Mouse (Mus musculus) adrenal gland, postnatal 4 days (tissue): Measurements from ENCODE around the gene Tmem199. TPM values are rescaled to one million over a fixed set of nuclear protein-coding genes. Genes with fewer than 3 reads are reported as not detected.
A peak's percentile ranks its signal among the peaks of the same experiment; 100 is the strongest.

Experiments used
- DNase-seq, 2 experiments: peaks; one replicate each; pipeline ENCODE4 v3.0.0; 2021 to 2022; ENCODE audit warnings: low spot score in 2 of 2, mixed read lengths in 2 of 2
- total RNA-seq, 2 experiments: library from RNA; stranded (reverse); gene quantifications; 2 replicates each; pipeline ENCODE4 v1.2.3; 2021

Gene Tmem199
- total RNA-seq, 2 experiments from 2014 or later = 30.1 to 31.1 TPM

DNA sequence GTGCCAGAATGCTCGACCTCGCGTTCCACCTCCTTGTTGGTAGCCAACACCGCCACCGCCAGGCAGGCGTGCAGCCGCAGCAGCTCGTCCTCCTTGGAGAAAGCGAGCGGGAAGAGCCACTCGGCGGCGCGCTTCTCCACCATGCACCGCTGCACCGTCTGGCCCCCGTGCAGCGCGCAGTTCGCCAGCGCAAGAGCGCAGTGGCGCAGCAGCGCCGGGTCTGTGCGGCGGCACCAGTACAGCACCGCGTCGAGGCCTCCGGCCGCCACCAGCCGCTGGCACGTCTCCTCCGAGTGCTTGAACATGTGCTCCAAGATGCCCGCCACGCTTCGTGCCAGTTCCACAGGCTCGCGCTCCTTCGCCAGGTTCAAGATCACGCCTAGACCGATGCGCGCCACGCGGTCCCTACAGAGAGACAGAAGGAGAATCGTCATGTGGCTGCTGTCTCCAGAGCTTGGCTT lies 21.2 kb downstream of the Tmem199 start:
- no peak for DNase-seq

DNA sequence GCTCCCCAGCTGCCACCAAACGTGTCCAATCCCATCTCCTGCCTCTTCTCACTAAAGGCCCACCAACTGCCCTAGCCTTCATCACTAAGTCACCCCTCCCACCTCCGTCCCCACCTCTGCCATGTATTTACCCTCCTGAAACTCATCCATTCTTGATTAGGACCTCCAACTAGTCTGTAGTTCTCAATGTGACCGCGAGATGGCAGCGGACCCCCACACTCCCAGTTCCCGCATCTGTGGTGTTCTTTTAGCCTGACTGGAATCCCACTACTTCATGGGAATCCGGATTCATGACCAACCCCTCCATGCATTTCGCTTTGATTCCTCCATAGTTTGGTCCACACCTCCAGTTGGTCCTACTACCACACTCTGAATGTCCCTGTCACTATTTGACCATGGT lies 23.8 kb downstream of the Tmem199 start:
- DNase-seq = peak in 1 of 2 experiments; percentile 58

DNA sequence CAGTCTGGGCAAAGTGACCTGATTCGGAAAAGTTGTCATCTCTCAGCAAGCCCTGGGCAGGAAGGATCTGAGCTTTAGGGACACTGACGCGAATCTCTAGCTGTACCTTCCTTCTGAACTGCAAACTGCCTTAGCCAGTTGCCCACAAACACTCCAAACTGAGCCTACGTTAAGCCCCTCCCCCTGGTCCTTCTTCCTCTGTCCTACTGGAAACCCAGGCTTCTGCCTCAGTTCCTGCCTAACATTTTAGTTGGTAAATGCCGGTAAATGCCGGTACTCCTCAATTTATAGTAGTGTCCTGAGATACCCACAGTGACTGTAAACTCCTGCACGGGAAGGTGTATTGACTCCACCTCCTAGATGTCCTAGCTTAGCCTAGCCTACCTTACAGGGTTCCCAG lies 28.3 kb downstream of the Tmem199 start:
- DNase-seq = no peak

DNA sequence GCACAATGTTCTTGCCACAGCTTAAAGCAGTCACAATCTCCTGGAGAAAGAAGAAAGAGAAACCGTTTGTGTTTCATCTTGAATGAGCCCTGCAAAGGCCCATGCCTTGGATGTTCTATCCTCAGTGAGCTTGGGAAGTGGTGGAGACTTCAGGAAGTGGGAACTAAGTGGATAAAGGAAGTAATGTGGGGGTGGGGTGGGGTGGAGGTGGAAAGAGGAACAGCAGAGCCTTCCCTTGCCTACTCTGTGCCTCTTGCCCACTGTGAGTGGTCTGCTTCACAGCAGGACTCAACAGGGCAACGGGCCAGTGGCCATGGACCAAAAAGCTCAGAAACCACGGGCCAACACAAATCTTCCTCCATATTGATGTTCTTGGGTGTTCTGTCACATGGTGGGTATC lies 36.7 kb downstream of the Tmem199 start:
- no peak for DNase-seq

DNA sequence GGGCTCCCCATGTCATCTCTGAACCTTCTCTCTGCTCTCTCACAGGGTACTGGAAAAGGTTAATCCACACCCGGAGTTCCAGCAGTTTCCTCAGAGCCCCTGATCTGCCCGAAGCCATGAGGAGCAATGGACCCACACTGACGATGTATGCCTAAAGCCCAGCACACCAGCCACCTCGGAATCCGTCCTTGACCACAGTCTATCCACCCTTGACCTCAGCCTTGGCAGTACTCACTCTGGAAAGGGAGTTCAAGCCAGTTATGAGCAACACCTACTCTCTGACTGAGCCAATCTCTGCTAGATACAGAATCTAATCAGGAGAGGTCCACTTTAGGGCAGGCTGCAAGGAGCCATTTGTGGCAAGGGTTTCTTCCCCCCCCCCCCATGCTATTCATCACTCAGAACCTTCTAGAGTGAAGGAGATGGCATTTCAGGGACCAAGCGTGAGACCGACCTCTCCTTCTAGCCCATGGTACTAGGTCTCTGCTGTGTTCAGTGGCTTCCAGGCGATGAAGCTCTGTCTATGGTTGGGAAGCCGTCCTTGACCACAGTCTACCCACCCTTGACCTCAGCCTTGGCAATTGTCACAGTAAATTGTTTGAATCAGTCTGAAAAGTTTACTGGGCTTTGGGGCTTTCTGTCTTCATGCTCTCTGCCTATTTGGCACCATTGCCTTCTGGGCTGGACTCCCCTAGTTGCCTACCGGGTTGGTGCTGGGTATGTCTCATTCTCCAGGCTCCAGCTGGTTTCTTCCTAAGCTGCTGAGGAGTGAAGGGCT lies 40.5 kb downstream of the Tmem199 start:
- DNase-seq = no peak

DNA sequence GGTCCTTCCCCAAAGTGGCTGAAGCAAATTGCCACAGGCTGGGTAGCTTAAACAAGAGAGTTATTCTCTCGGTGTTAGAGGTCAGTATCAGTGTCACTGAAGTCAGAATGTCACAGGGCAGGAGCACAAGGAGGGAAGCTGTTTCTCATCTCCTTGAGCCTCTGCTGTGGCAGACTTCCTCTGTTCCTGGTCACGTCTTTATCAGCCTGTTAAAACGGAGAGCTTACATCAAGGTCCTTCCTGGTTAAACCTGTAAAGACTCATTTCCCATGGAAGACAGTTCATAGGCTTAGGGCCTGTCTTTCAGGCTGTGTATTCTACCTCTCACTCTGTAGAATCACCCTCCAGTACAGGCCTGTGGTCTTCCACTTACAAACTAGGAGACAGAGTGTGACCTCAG lies 44.0 kb downstream of the Tmem199 start:
- DNase-seq = no peak

DNA sequence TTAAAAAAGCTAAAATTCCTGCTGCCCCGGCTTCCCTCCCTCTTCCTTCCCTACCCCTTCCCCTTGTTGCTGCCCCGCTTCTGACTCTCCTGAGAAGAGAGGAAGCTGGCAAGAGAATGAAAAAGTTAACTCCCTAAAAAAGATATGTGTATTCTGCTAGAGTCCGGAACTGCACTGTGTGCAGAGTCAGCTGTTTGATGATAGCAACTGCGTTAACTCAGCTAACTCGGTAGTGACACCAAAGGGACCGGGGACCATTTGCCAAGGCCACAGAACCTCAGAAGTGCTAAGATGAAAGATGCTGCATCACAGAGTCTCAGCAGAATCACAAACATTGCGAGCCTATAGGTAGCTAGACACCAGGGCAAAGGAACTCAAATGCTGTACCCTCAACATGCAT lies 44.5 kb downstream of the Tmem199 start:
- DNase-seq = no peak

DNA sequence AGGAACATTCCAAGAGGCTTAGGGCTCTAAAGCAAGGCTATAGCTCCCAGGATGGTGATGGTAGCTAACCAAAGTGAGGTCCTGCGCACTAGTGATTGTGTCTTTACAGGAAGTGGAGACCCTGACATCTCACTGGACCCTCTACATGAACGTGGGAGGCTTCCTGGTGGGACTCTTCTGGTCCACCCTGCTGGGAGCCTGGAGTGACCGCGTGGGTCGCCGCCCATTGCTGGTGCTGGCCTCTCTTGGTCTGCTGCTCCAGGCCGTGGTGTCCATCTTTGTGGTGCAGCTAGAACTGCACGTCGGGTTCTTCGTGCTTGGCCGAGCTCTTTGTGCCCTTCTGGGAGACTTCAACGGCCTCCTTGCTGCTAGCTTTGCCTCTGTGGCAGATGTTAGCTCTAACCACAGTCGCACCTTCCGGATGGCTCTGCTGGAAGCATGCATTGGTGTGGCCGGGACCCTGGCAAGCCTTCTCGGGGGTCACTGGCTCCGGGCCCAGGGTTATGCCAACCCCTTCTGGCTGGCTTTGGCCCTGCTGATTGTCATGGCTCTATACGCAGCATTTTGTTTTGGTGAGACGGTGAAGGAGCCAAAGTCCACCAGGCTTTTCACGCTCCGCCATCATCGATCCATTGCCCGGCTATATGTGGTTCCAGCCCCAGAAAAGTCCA lies 45.6 kb downstream of the Tmem199 start:
- no peak for DNase-seq

DNA sequence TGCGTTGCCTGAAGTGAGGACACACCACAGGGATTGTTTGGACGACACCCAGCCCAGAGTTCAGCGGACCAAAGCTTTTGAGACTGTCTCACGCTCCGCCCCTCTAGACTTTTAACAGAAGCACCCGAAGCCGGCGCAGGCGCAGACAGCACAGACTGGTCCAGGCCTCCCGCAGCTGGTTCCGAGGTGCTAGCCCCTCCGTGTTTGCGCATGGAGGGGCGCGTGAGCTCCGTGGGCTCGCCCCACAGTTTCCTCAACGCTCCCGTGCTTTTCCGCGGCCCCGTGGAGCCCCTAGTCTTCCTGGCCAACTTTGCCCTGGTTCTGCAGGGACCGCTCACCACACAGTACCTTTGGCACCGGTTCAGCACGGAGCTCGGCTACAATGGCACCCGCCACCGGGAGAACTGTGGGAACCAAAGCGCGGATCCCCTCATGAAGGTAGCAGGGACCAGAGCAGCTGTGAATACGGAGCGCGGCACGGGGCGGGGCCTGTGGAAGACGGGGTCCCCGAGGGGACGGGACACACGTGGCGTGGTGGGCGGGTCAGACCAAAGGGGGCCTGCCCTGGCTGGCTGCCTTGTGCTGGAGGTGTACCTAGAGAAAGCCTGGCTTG lies 46.3 kb downstream of the Tmem199 start, which contains the start of gene Slc46a1:
Gene Slc46a1, plus strand, starts transcription at position 130 of the 613 bp plus-strand sequence.
- peak; percentile 64 to 83 for DNase-seq

DNA sequence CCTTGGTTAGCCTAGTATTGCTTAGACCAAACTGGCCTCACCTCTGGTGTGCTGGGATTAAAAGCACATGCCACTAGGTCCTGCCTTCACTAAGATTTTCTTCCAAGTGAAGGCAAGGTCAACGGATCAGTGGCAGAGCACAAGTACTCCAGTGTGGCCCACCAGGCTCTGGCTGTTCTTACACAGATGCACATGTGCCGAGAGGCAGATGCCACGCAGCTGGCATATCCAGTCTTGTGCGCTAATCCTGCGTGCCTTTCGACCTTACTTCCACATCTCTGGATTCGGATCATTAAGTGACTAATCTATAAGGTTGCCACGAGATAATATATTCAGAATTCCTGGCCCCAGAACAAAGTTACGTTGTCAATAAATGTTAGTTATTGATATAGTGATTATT lies 46.9 kb downstream of the Tmem199 start:
- no peak for DNase-seq

DNA sequence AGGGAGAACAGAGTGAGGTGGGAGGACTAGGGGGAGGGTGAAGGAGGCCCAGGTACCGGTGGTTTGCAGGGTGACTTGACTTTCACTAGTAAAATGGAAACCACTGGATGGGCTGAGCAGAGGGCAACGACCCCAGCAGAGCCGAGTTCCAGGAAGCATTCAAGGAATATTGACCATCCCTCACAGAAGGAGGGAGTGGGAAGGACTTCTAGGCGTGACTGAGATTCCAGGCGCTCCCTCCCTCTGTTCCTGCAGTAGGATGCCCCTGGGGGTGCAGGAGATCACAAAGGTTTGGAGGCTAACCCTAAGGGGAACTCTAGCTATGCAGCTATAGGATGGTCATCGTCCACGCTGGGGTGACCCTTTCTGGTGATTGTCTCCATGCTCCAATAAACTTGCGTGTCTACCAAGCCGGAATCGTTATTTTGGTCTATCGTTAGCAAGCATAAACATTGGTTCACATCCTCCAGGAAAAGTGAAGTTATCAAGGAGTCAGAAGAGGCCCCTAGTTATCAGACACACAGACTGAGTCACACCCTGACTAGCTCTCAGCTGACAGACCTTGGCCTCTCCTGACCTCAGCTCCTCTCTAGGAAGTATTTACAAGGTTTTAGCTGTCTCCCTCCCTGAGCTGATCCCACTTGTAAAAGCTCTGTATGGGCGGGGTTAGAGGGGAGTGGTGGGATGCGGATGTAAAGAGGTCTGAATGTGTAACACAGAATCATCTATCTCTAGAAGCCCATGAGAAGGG lies 48.5 kb downstream of the Tmem199 start:
- DNase-seq = no peak

DNA sequence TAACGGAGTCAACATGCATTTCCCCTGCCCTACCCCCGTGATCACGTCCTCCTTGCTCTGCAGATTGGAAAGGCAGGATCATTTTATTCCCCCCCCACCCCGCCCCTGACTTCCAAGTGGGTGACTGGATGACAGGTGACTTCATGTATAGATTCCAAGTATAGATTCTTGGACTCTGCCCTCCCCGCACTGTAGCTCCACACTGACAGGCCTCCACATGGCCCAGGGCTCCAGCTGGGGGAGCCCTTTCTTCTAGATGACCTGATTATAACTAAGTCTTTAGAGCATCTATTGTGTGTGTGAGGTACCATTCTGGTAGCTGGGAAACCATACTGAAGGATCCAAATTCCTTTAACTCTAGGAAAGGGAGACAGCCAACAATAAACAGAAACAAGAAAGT lies 49.3 kb downstream of the Tmem199 start:
- no peak for DNase-seq

DNA sequence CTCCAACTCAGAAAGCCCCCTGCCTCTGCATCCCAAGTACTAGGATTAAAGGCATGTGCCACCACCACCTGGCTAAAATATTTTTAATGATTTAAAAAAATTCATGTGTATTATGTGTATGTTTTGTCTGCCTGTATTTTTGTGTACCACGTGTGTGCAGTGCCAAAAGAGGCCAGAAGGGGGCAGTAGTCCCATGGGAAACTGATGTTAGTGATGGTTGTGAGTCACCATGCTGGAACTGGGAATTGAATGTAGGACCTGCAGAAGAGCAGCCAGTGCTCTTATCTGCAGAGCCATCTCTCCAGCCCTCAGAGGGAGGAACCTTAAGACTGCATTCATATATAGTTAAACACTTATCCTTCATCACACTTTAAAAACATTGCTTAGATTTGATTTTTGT lies 50.1 kb downstream of the Tmem199 start:
- DNase-seq = no peak

DNA sequence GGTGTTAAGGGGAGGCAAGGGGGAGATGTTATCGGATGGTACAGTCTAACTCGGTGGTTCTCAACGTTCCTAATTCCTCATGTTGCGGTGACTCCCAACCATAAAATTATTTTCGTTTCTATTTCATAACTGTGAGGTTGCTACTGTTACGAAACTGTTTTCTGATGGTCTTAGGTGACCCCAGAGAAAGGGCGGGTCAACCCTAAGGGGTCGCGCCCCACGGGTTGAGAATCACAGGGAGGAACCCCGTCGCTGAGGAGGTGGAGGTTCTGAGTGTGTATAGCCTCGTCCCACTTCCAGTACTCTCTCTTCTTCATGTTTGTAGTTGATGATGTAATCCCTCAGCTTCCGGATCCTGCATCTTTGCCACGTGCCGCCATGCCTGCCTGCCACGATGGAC lies 53.2 kb downstream of the Tmem199 start:
- DNase-seq = no peak

Other genes with a start within 250 kb of the Tmem199 start
- gene BC030499, start 221.3 kb downstream of the Tmem199 start, total RNA-seq = 1 to 10 TPM in 1 of 2 experiments, under 1 TPM in 1; 0.73 to 1.5 TPM
- 10 to 100 TPM; 28.8 to 31.5 TPM for gene Spag5, start 210.6 kb downstream of the Tmem199 start, total RNA-seq
- 10 to 100 TPM; 15.3 to 16.2 TPM for gene Aldoc, start 189.2 kb downstream of the Tmem199 start, total RNA-seq
- gene Pigs, start 183.8 kb downstream of the Tmem199 start, total RNA-seq = 10 to 100 TPM; 58.2 to 58.3 TPM
- gene Unc119, start 168.7 kb downstream of the Tmem199 start, total RNA-seq = 10 to 100 TPM; 55.7 to 67.1 TPM
- under 1 TPM; 0.08 to 0.17 TPM for gene Foxn1, start 125.6 kb downstream of the Tmem199 start, total RNA-seq
- 1 to 10 TPM in 1 of 2 experiments, under 1 TPM in 1; 0.11 to 1.8 TPM for gene Slc13a2, start 90.0 kb downstream of the Tmem199 start, total RNA-seq
- gene Slc46a1, start 46.5 kb downstream of the Tmem199 start, total RNA-seq = 10 to 100 TPM; 15.4 to 16.7 TPM
- 10 to 100 TPM in 1 of 2 experiments, 1 to 10 TPM in 1; 7.7 to 10.2 TPM for gene Sarm1, start 14.4 kb downstream of the Tmem199 start, total RNA-seq
- 100 to 1,000 TPM in 1 of 2 experiments, 10 to 100 TPM in 1; 10.1 to 212 TPM for gene Vtn, start 13.1 kb downstream of the Tmem199 start, total RNA-seq
- gene Sebox, start 8.7 kb downstream of the Tmem199 start, total RNA-seq = not detected
- gene Poldip2, start within 50 bp of the Tmem199 start, total RNA-seq = 100 to 1,000 TPM; 153 to 166 TPM
- 10 to 100 TPM; 56.6 to 57.2 TPM for gene Tnfaip1, start 24.2 kb upstream of the Tmem199 start, total RNA-seq
- 10 to 100 TPM; 80.5 to 84.7 TPM for gene Ift20, start 24.2 kb upstream of the Tmem199 start, total RNA-seq
- gene Tmem97, start 38.6 kb upstream of the Tmem199 start, total RNA-seq = 10 to 100 TPM; 47.1 to 60.4 TPM
- 10 to 100 TPM; 43.9 to 44.0 TPM for gene Nlk, start 185.2 kb upstream of the Tmem199 start, total RNA-seq
- gene Ccnq, start 239.6 kb upstream of the Tmem199 start, total RNA-seq = 10 to 100 TPM; 46.8 to 50.9 TPM